Mouse (Mus musculus): Measurements from ENCODE around the gene 4933430I17Rik. TPM values are rescaled to one million over a fixed set of nuclear protein-coding genes. Genes with fewer than 3 reads are reported as not detected.

The 4933430I17Rik gene
- polyA plus RNA-seq, 1 experiment from 2014 or later = 0.83 TPM

GRCm38 (mm10) chr4:62500799-62501198 is 24.4 kb upstream of the 4933430I17Rik start:
- no peak for ATAC-seq (replicated peaks; ENCODE audit: insufficient number of reproducible peaks, low FRiP score, low TSS enrichment, low read depth)
- WGBS = 86% methylated on average over 4 of the region's 4 CpGs
- Histone ChIP-seq H3K4me1 (ENCODE audit: control insufficient read depth, insufficient read depth, low read length) (no peaks in the 10 kb centered on the region), H3K4me3 (ENCODE audit: low read depth, low read length) (no peak overlapping the region), H3K9ac (replicated peaks; ENCODE audit: low read length) (no peak overlapping the region), H3K4me2 (ENCODE audit: low read depth, low read length) (no peak overlapping the region), H3K36me3 (replicated peaks; ENCODE audit: control insufficient read depth, insufficient read depth, low read depth, low read length) (peaks cover 3% of the 10 kb centered on the region), H3K27me3 (ENCODE audit: control insufficient read depth, insufficient read depth, low read length) (no peaks in the 10 kb centered on the region), H3K9me3 (replicated peaks; ENCODE audit: control insufficient read depth, low read length) (no peaks in the 10 kb centered on the region), H3K27ac (replicated peaks; ENCODE audit: low read depth, low read length) (no peak overlapping the region)
- no peak for DNase-seq (ENCODE audit: low spot score)

GRCm38 (mm10) chr4:62501534-62501933 is 23.6 kb upstream of the 4933430I17Rik start:
- peak; percentile 10; the same call in 1 of the 2 replicates for ATAC-seq (replicated peaks; ENCODE audit: insufficient number of reproducible peaks, low FRiP score, low TSS enrichment, low read depth)
- H3K4me1 ChIP-seq (ENCODE audit: control insufficient read depth, insufficient read depth, low read length) = no peaks in the 10 kb centered on the region
- peak overlapping the region; percentile 62 for H3K4me2 ChIP-seq (ENCODE audit: low read depth, low read length)
- H3K27ac ChIP-seq (replicated peaks; ENCODE audit: low read depth, low read length) = no peak overlapping the region
- H3K27me3 ChIP-seq (ENCODE audit: control insufficient read depth, insufficient read depth, low read length) = no peaks in the 10 kb centered on the region
- peak overlapping the region; percentile 79 for H3K4me3 ChIP-seq (ENCODE audit: low read depth, low read length)
- H3K36me3 ChIP-seq (replicated peaks; ENCODE audit: control insufficient read depth, insufficient read depth, low read depth, low read length) = peaks cover 3% of the 10 kb centered on the region
- no peak for DNase-seq (ENCODE audit: low spot score)
- WGBS = 4% methylated on average over 7 of the region's 7 CpGs
- no peaks in the 10 kb centered on the region for H3K9me3 ChIP-seq (replicated peaks; ENCODE audit: control insufficient read depth, low read length)
- H3K9ac ChIP-seq (replicated peaks; ENCODE audit: low read length) = peak overlapping the region; percentile 78

- ATAC-seq (replicated peaks; ENCODE audit: insufficient number of reproducible peaks, low FRiP score, low TSS enrichment, low read depth) = peak; percentile 95
Measured at GRCm38 (mm10) chr4:62501964-62502732, 23.0 kb upstream of the 4933430I17Rik start.

DNA sequence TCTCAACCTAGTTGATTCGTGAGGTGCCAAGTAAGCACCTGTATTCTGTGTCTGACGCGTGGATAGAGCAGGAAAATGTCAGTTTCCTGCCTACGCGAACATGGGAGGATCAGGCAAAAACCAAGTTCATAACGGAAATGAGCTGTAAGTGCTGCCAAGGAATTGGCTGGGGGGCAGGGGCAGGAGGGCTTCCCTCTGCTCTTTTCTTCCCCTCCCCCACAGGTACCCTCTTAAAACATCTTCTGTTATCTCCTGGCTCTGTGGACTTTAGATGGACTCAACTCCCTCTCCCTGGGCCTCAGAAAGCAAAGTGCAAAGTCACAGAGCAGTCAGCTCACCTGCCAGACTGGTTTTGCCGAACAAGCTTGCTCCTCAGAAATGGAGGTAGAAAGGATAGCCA is 22.2 kb upstream of the 4933430I17Rik start:
- peaks cover 3% of the 10 kb centered on the region for H3K36me3 ChIP-seq (replicated peaks; ENCODE audit: control insufficient read depth, insufficient read depth, low read depth, low read length)
- H3K4me2 ChIP-seq (ENCODE audit: low read depth, low read length) = no peak overlapping the region
- ATAC-seq (replicated peaks; ENCODE audit: insufficient number of reproducible peaks, low FRiP score, low TSS enrichment, low read depth) (no peak), DNase-seq (ENCODE audit: low spot score) (no peak)
- H3K9me3 ChIP-seq (replicated peaks; ENCODE audit: control insufficient read depth, low read length) = no peaks in the 10 kb centered on the region
- no peak overlapping the region for H3K9ac ChIP-seq (replicated peaks; ENCODE audit: low read length)
- no peak overlapping the region for H3K4me3 ChIP-seq (ENCODE audit: low read depth, low read length)
- no peaks in the 10 kb centered on the region for H3K4me1 ChIP-seq (ENCODE audit: control insufficient read depth, insufficient read depth, low read length)
- H3K27me3 ChIP-seq (ENCODE audit: control insufficient read depth, insufficient read depth, low read length) = no peaks in the 10 kb centered on the region
- WGBS = 75% methylated on average over 7 of the region's 7 CpGs
- no peak overlapping the region for H3K27ac ChIP-seq (replicated peaks; ENCODE audit: low read depth, low read length)

More at GRCm38 (mm10) chr4:62501964-62502732, 23.0 kb upstream of the 4933430I17Rik start:
- Histone ChIP-seq H3K4me1 (ENCODE audit: control insufficient read depth, insufficient read depth, low read length) (no peaks in the 10 kb centered on the region), H3K36me3 (replicated peaks; ENCODE audit: control insufficient read depth, insufficient read depth, low read depth, low read length) (peaks cover 3% of the 10 kb centered on the region), H3K27me3 (ENCODE audit: control insufficient read depth, insufficient read depth, low read length) (no peaks in the 10 kb centered on the region), H3K4me2 (ENCODE audit: low read depth, low read length) (peak overlapping the region; percentile 62), H3K27ac (replicated peaks; ENCODE audit: low read depth, low read length) (0 out of 2 replicates have a peak overlapping the region, but pooled peaks have one; percentile 20), H3K9me3 (replicated peaks; ENCODE audit: control insufficient read depth, low read length) (no peaks in the 10 kb centered on the region), H3K4me3 (ENCODE audit: low read depth, low read length) (peak overlapping the region; percentile 79), H3K9ac (replicated peaks; ENCODE audit: low read length) (peak overlapping the region; percentile 78)
- DNase-seq (ENCODE audit: low spot score) = peak; percentile 94
- 2% methylated on average over 38 of the region's 38 CpGs for WGBS

- no peaks in the 10 kb centered on the region for H3K9me3 ChIP-seq (replicated peaks; ENCODE audit: control insufficient read depth, low read length)
- H3K4me1 ChIP-seq (ENCODE audit: control insufficient read depth, insufficient read depth, low read length) = no peaks in the 10 kb centered on the region
- H3K27ac ChIP-seq (replicated peaks; ENCODE audit: low read depth, low read length) = 0 out of 2 replicates have a peak within 1 kb of the TSS, but pooled peaks have one; percentile 20
- ATAC-seq (replicated peaks; ENCODE audit: insufficient number of reproducible peaks, low FRiP score, low TSS enrichment, low read depth) = no peak
- no peaks in the 10 kb centered on the region for H3K27me3 ChIP-seq (ENCODE audit: control insufficient read depth, insufficient read depth, low read length)
- H3K4me3 ChIP-seq (ENCODE audit: low read depth, low read length) = peak within 1 kb of the TSS; percentile 79
- H3K36me3 ChIP-seq (replicated peaks; ENCODE audit: control insufficient read depth, insufficient read depth, low read depth, low read length) = peaks cover 3% of the 10 kb centered on the region
- no peak for DNase-seq (ENCODE audit: low spot score)
- 74% methylated on average over 3 of the region's 3 CpGs for WGBS
- H3K4me2 ChIP-seq (ENCODE audit: low read depth, low read length) = peak within 1 kb of the TSS; percentile 62
- peak within 1 kb of the TSS; percentile 63 for H3K9ac ChIP-seq (replicated peaks; ENCODE audit: low read length)
Measured at GRCm38 (mm10) chr4:62503374-62503970, 21.7 kb upstream of the 4933430I17Rik start, which contains the start of gene Hdhd3. Gene Hdhd3, minus strand, starts transcription at chr4:62503467.

DNA sequence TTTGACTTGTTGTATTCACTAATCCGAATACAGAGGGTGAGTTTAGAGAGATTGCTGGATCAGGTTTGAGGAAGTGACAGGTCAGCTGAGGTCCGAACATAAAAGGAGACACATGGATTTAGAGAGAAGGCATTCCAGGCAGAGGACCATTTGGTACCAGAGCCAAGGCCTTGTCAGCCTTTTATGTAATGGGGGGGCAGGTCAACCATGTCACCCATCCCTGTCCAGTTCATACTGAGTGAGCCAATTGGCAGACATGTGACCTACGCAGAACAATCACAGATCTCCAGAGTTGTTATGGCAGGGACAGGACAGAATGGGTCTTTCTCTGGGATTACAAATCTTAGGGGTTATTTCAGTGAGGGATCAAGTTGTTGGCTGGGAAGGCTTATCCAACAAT is 19.2 kb upstream of the 4933430I17Rik start:
- H3K27me3 ChIP-seq (ENCODE audit: control insufficient read depth, insufficient read depth, low read length) = no peaks in the 10 kb centered on the region
- H3K36me3 ChIP-seq (replicated peaks; ENCODE audit: control insufficient read depth, insufficient read depth, low read depth, low read length) = peaks cover 5% of the 10 kb centered on the region
- 82% methylated on average over 3 of the region's 3 CpGs for WGBS
- H3K4me2 ChIP-seq (ENCODE audit: low read depth, low read length) = no peak overlapping the region
- DNase-seq (ENCODE audit: low spot score) (no peak), ATAC-seq (replicated peaks; ENCODE audit: insufficient number of reproducible peaks, low FRiP score, low TSS enrichment, low read depth) (no peak)
- no peak overlapping the region for H3K27ac ChIP-seq (replicated peaks; ENCODE audit: low read depth, low read length)
- H3K4me3 ChIP-seq (ENCODE audit: low read depth, low read length) = no peak overlapping the region
- no peak overlapping the region for H3K9ac ChIP-seq (replicated peaks; ENCODE audit: low read length)
- no peaks in the 10 kb centered on the region for H3K4me1 ChIP-seq (ENCODE audit: control insufficient read depth, insufficient read depth, low read length)
- no peaks in the 10 kb centered on the region for H3K9me3 ChIP-seq (replicated peaks; ENCODE audit: control insufficient read depth, low read length)

- DNase-seq (ENCODE audit: low spot score) = no peak
- ATAC-seq (replicated peaks; ENCODE audit: insufficient number of reproducible peaks, low FRiP score, low TSS enrichment, low read depth) = no peak
Measured at GRCm38 (mm10) chr4:62506798-62507197, 18.4 kb upstream of the 4933430I17Rik start.

GRCm38 (mm10) chr4:62508839-62509238 is 16.3 kb upstream of the 4933430I17Rik start:
- DNase-seq (ENCODE audit: low spot score) = no peak
- Histone ChIP-seq H3K4me3 (ENCODE audit: low read depth, low read length) (no peak overlapping the region), H3K27ac (replicated peaks; ENCODE audit: low read depth, low read length) (no peak overlapping the region), H3K4me2 (ENCODE audit: low read depth, low read length) (no peak overlapping the region), H3K36me3 (replicated peaks; ENCODE audit: control insufficient read depth, insufficient read depth, low read depth, low read length) (peaks cover 7% of the 10 kb centered on the region), H3K9ac (replicated peaks; ENCODE audit: low read length) (no peak overlapping the region), H3K9me3 (replicated peaks; ENCODE audit: control insufficient read depth, low read length) (no peaks in the 10 kb centered on the region), H3K4me1 (ENCODE audit: control insufficient read depth, insufficient read depth, low read length) (no peaks in the 10 kb centered on the region; the same call in 1 of the 2 replicates), H3K27me3 (ENCODE audit: control insufficient read depth, insufficient read depth, low read length) (no peaks in the 10 kb centered on the region)
- no peak for ATAC-seq (replicated peaks; ENCODE audit: insufficient number of reproducible peaks, low FRiP score, low TSS enrichment, low read depth)
- 94% methylated on average over 5 of the region's 5 CpGs for WGBS

More at GRCm38 (mm10) chr4:62506798-62507197, 18.4 kb upstream of the 4933430I17Rik start:
- no peak overlapping the region for H3K27ac ChIP-seq (replicated peaks; ENCODE audit: low read depth, low read length)
- no peaks in the 10 kb centered on the region for H3K27me3 ChIP-seq (ENCODE audit: control insufficient read depth, insufficient read depth, low read length)
- H3K9ac ChIP-seq (replicated peaks; ENCODE audit: low read length) = no peak overlapping the region
- 51% methylated on average over 2 of the region's 2 CpGs for WGBS
- H3K4me2 ChIP-seq (ENCODE audit: low read depth, low read length) = no peak overlapping the region
- no peaks in the 10 kb centered on the region for H3K9me3 ChIP-seq (replicated peaks; ENCODE audit: control insufficient read depth, low read length)
- no peaks in the 10 kb centered on the region for H3K4me1 ChIP-seq (ENCODE audit: control insufficient read depth, insufficient read depth, low read length)
- no peak overlapping the region for H3K4me3 ChIP-seq (ENCODE audit: low read depth, low read length)
- H3K36me3 ChIP-seq (replicated peaks; ENCODE audit: control insufficient read depth, insufficient read depth, low read depth, low read length) = peaks cover 7% of the 10 kb centered on the region
